Mouse (Mus musculus): ENCODE data around the gene March9. TPM values are rescaled to one million over a fixed set of nuclear protein-coding genes. Genes with fewer than 3 reads are reported as not detected.
"Not testable (repeated sequence)": the region's sequence is repeated elsewhere in the genome, so short reads cannot be mapped to it uniquely, and the experiment has no call there.

The March9 gene
- total and polyA plus RNA-seq, 2 experiments from 2014 or later = 0.14 to 0.65 TPM

GRCm38 (mm10) chr10:127065981-127066380 lies 6.0 kb upstream of the March9 start:
- no peak overlapping the region for H3K4me3 ChIP-seq (ENCODE audit: low read depth, low read length)
- 43% methylated on average over 9 of the region's 9 CpGs for WGBS
- H3K27me3 ChIP-seq (ENCODE audit: control insufficient read depth, insufficient read depth, low read length) = no peaks in the 10 kb centered on the region; the same call in 1 of the 2 replicates
- H3K4me2 ChIP-seq (ENCODE audit: low read depth, low read length) = no peak overlapping the region
- H3K27ac ChIP-seq (ENCODE audit: low read depth) = no peak overlapping the region
- peaks cover 39% of the 10 kb centered on the region for H3K36me3 ChIP-seq (replicated peaks; ENCODE audit: control insufficient read depth, insufficient read depth, low read length)
- no peak overlapping the region for H3K9ac ChIP-seq (replicated peaks; ENCODE audit: low read depth, low read length)
- H3K4me1 ChIP-seq (ENCODE audit: control insufficient read depth, insufficient read depth) = peaks cover 19% of the 10 kb centered on the region
- H3K9me3 ChIP-seq (replicated peaks; ENCODE audit: control insufficient read depth, low read length) = no peaks in the 10 kb centered on the region
- DNase-seq (ENCODE audit: low spot score) (no peak), ATAC-seq (ENCODE audit: insufficient read depth, low read depth) (no peak)
- TF ChIP-seq CTCF (IDR thresholded peaks at IDR 0.05; ENCODE audit: low read depth) (no peak), EP300 (IDR thresholded peaks at IDR 0.05; ENCODE audit: low read depth) (no peak)

- peak; percentile 13; the same call in 1 of the 2 replicates for TF ChIP-seq EP300 (IDR thresholded peaks at IDR 0.05; ENCODE audit: low read depth)
- TF ChIP-seq CTCF (IDR thresholded peaks at IDR 0.05; ENCODE audit: low read depth) = no peak
- ATAC-seq (ENCODE audit: insufficient read depth, low read depth) (peak; percentile 1; the same call in 1 of the 2 replicates), DNase-seq (ENCODE audit: low spot score) (no peak)
- Histone ChIP-seq H3K4me2 (ENCODE audit: low read depth, low read length) (peak overlapping the region; percentile 88), H3K9ac (replicated peaks; ENCODE audit: low read depth, low read length) (peak overlapping the region; percentile 82), H3K9me3 (replicated peaks; ENCODE audit: control insufficient read depth, low read length) (no peaks in the 10 kb centered on the region), H3K27ac (ENCODE audit: low read depth) (peak overlapping the region; percentile 89), H3K4me3 (ENCODE audit: low read depth, low read length) (peak overlapping the region; percentile 81), H3K27me3 (ENCODE audit: control insufficient read depth, insufficient read depth, low read length) (peaks cover 10% of the 10 kb centered on the region), H3K4me1 (ENCODE audit: control insufficient read depth, insufficient read depth) (peaks cover 11% of the 10 kb centered on the region), H3K36me3 (replicated peaks; ENCODE audit: control insufficient read depth, insufficient read depth, low read length) (peaks cover 39% of the 10 kb centered on the region)
- WGBS = 11% methylated on average over 37 of the region's 37 CpGs
These were observed 4.2 kb upstream of the March9 start for GRCm38 (mm10) chr10:127063913-127064870.

GRCm38 (mm10) chr10:127063239-127063872 lies 3.4 kb upstream of the March9 start, which contains the start of gene Cdk4:
TSS of gene Cdk4 (plus strand) at chr10:127063534.
- DNase-seq (ENCODE audit: low spot score) = peak; percentile 99
- Histone ChIP-seq H3K27me3 (ENCODE audit: control insufficient read depth, insufficient read depth, low read length) (peaks cover 16% of the 10 kb centered on the region), H3K4me2 (ENCODE audit: low read depth, low read length) (peak within 1 kb of the TSS; percentile 88), H3K9me3 (replicated peaks; ENCODE audit: control insufficient read depth, low read length) (no peaks in the 10 kb centered on the region), H3K36me3 (replicated peaks; ENCODE audit: control insufficient read depth, insufficient read depth, low read length) (peaks cover 38% of the 10 kb centered on the region), H3K4me1 (ENCODE audit: control insufficient read depth, insufficient read depth) (peaks cover 7% of the 10 kb centered on the region), H3K4me3 (ENCODE audit: low read depth, low read length) (peak within 1 kb of the TSS; percentile 81), H3K27ac (ENCODE audit: low read depth) (peak within 1 kb of the TSS; percentile 89), H3K9ac (replicated peaks; ENCODE audit: low read depth, low read length) (peak within 1 kb of the TSS; percentile 82)
- TF ChIP-seq CTCF (IDR thresholded peaks at IDR 0.05; ENCODE audit: low read depth) (no peak), EP300 (IDR thresholded peaks at IDR 0.05; ENCODE audit: low read depth) (peak; percentile 78; the same call in 1 of the 2 replicates)
- peak; percentile 94 for ATAC-seq (ENCODE audit: insufficient read depth, low read depth)
- WGBS = 1% methylated on average over 40 of the region's 46 CpGs

- WGBS = 54% methylated on average over 5 of the region's 5 CpGs
These were observed 2.5 kb upstream of the March9 start for GRCm38 (mm10) chr10:127062503-127062902.

GRCm38 (mm10) chr10:127062101-127062500 lies 2.1 kb upstream of the March9 start:
- WGBS = 82% methylated on average over 4 of the region's 4 CpGs
- not testable (repeated sequence) for H3K9ac ChIP-seq (replicated peaks; ENCODE audit: low read depth, low read length); H3K4me1 ChIP-seq (ENCODE audit: control insufficient read depth, insufficient read depth); DNase-seq (ENCODE audit: low spot score); ATAC-seq (ENCODE audit: insufficient read depth, low read depth); H3K9me3 ChIP-seq (replicated peaks; ENCODE audit: control insufficient read depth, low read length); H3K4me2 ChIP-seq (ENCODE audit: low read depth, low read length); H3K27ac ChIP-seq (ENCODE audit: low read depth); H3K4me3 ChIP-seq (ENCODE audit: low read depth, low read length)
- Histone ChIP-seq H3K36me3 (replicated peaks; ENCODE audit: control insufficient read depth, insufficient read depth, low read length) (peaks cover 25% of the 10 kb centered on the region), H3K27me3 (ENCODE audit: control insufficient read depth, insufficient read depth, low read length) (peaks cover 17% of the 10 kb centered on the region)

More at GRCm38 (mm10) chr10:127062503-127062902, 2.5 kb upstream of the March9 start:
- Histone ChIP-seq H3K27me3 (ENCODE audit: control insufficient read depth, insufficient read depth, low read length) (peaks cover 17% of the 10 kb centered on the region), H3K4me1 (ENCODE audit: control insufficient read depth, insufficient read depth) (peaks cover 7% of the 10 kb centered on the region), H3K9ac (replicated peaks; ENCODE audit: low read depth, low read length) (no peak overlapping the region), H3K36me3 (replicated peaks; ENCODE audit: control insufficient read depth, insufficient read depth, low read length) (peaks cover 29% of the 10 kb centered on the region), H3K27ac (ENCODE audit: low read depth) (no peak overlapping the region), H3K9me3 (replicated peaks; ENCODE audit: control insufficient read depth, low read length) (no peaks in the 10 kb centered on the region), H3K4me3 (ENCODE audit: low read depth, low read length) (no peak overlapping the region), H3K4me2 (ENCODE audit: low read depth, low read length) (no peak overlapping the region)
- no peak for DNase-seq (ENCODE audit: low spot score)
- TF ChIP-seq CTCF (IDR thresholded peaks at IDR 0.05; ENCODE audit: low read depth) = no peak
- ATAC-seq (ENCODE audit: insufficient read depth, low read depth) = no peak

All from heart, postnatal 0 days (tissue).